Mouse (Mus musculus) CH12.LX (cell line): ENCODE data around the gene Hk1. TPM values are rescaled to one million over a fixed set of nuclear protein-coding genes. Genes with fewer than 3 reads are reported as not detected.

Source experiments
- DNase-seq: peaks from one replicate; pipeline ENCODE4 v3.0.0-alpha.2; 2013; ENCODE audit errors: extremely low read depth
- H3K27ac ChIP-seq: 2 replicates; pipeline ENCODE4 v1.5.1; 2012; ENCODE audit warnings: low read depth, mild to moderate bottlenecking, control low read depth, moderate library complexity; ENCODE audit not compliant: insufficient read depth
- H3K27me3 ChIP-seq: replicated peaks from 2 replicates; pipeline ENCODE3; 2012; ENCODE audit warnings: inconsistent platforms
- H3K36me3 ChIP-seq, 2 experiments: replicated peaks in 1 of 2; 2 replicates each; pipeline versions ENCODE3 to v1.6.1; 2012; ENCODE audit warnings: inconsistent platforms in 1 of 2, low read length in 1 of 2, mild to moderate bottlenecking in 1 of 2, mixed read lengths in 1 of 2, moderate library complexity in 1 of 2; ENCODE audit not compliant: control insufficient read depth in 1 of 2, insufficient read depth in 1 of 2
- H3K4me1 ChIP-seq, 2 experiments: 2 replicates each; pipeline ENCODE4 v1.6.1; 2012; ENCODE audit warnings: inconsistent platforms in 1 of 2, moderate library complexity in 1 of 2; ENCODE audit not compliant: insufficient read depth in 2 of 2, control insufficient read depth in 1 of 2
- H3K4me2 ChIP-seq: 2 replicates; pipeline ENCODE4 v1.6.1; 2012; ENCODE audit warnings: low read depth, mild to moderate bottlenecking, control low read depth; ENCODE audit not compliant: poor library complexity, insufficient read depth, severe bottlenecking
- H3K4me3 ChIP-seq, 3 experiments: fragments of 150-350 bp in 1 of 3; sonication (generic) in 1 of 3; replicated peaks in 1 of 3; 2 replicates each; pipeline versions ENCODE3 to v1.5.1; 2011 to 2012; ENCODE audit warnings: low read depth in 2 of 3, low read length in 2 of 3, mild to moderate bottlenecking in 2 of 3, moderate library complexity in 2 of 3, control low read depth in 1 of 3, improper control_type of control experiment in 1 of 3, inconsistent platforms in 1 of 3, mixed read lengths in 1 of 3; ENCODE audit not compliant: poor library complexity in 1 of 3
- H3K79me2 ChIP-seq: replicated peaks from 2 replicates; pipeline ENCODE4 v1.6.1; 2012; ENCODE audit warnings: mild to moderate bottlenecking, moderate library complexity; ENCODE audit not compliant: control insufficient read depth, poor library complexity, insufficient read depth, severe bottlenecking; ENCODE audit errors: extremely low read depth
- H3K9ac ChIP-seq: 2 replicates; pipeline ENCODE4 v1.6.1; 2012; ENCODE audit warnings: low read depth, mild to moderate bottlenecking, control low read depth, moderate library complexity; ENCODE audit not compliant: insufficient read depth
- H3K9me3 ChIP-seq: replicated peaks from 2 replicates; pipeline ENCODE3; 2012; ENCODE audit warnings: low read length, inconsistent platforms, mixed read lengths
- CHD1 ChIP-seq: IDR thresholded peaks from 2 replicates; pipeline ENCODE4 v1.6.1; 2012; ENCODE audit warnings: low read depth, low read length, improper control_type of control experiment, inconsistent platforms
- ELF1 ChIP-seq: IDR thresholded peaks from 2 replicates; pipeline ENCODE4 v1.6.1; 2014; ENCODE audit warnings: low read depth, mild to moderate bottlenecking, inconsistent platforms, low read length, improper control_type of control experiment
- EP300 ChIP-seq: IDR thresholded peaks from 2 replicates; pipeline ENCODE4 v1.6.1; 2011; ENCODE audit warnings: low read length, improper control_type of control experiment
- ETS1 ChIP-seq: conservative IDR thresholded peaks from 2 replicates; pipeline ENCODE4 v1.6.1; 2012; ENCODE audit warnings: low read depth, mild to moderate bottlenecking, inconsistent platforms, low read length, improper control_type of control experiment, moderate library complexity
- GABPA ChIP-seq: IDR thresholded peaks from 2 replicates; pipeline ENCODE4 v1.6.1; 2012; ENCODE audit warnings: low read depth, low read length, improper control_type of control experiment, inconsistent platforms; ENCODE audit not compliant: insufficient replicate concordance
- HCFC1 ChIP-seq: IDR thresholded peaks from 2 replicates; pipeline ENCODE4 v1.6.1; 2012; ENCODE audit warnings: low read depth, mild to moderate bottlenecking, inconsistent platforms, low read length, improper control_type of control experiment
- JUN ChIP-seq: IDR thresholded peaks from 2 replicates; pipeline ENCODE4 v1.6.1; 2011; ENCODE audit warnings: low read depth, mild to moderate bottlenecking, low read length, improper control_type of control experiment, moderate library complexity; ENCODE audit not compliant: insufficient read depth
- KAT2A ChIP-seq: IDR thresholded peaks from 2 replicates; pipeline ENCODE4 v1.6.1; 2012; ENCODE audit warnings: low read length, improper control_type of control experiment, inconsistent platforms; ENCODE audit not compliant: insufficient replicate concordance
- MAFK ChIP-seq: IDR thresholded peaks from 2 replicates; pipeline ENCODE4 v1.6.1; 2011; ENCODE audit warnings: low read length, improper control_type of control experiment; ENCODE audit not compliant: insufficient replicate concordance
- MEF2A ChIP-seq: IDR thresholded peaks from 2 replicates; pipeline ENCODE4 v1.6.1; 2014; ENCODE audit warnings: low read depth, mild to moderate bottlenecking, inconsistent platforms, low read length, improper control_type of control experiment, borderline replicate concordance
- MXI1 ChIP-seq: IDR thresholded peaks from 2 replicates; pipeline ENCODE4 v1.6.1; 2011; ENCODE audit warnings: mild to moderate bottlenecking, low read depth, low read length, improper control_type of control experiment
- MYC ChIP-seq: IDR thresholded peaks from 2 replicates; pipeline ENCODE4 v1.6.1; 2011; ENCODE audit warnings: low read depth, mild to moderate bottlenecking, improper control_type of control experiment, low read length
- NELFE ChIP-seq: IDR thresholded peaks from 2 replicates; pipeline ENCODE4 v1.6.1; 2011; ENCODE audit warnings: low read depth, low read length, improper control_type of control experiment
- RAD21 ChIP-seq: IDR thresholded peaks from 2 replicates; pipeline ENCODE4 v1.6.1; 2011; ENCODE audit warnings: low read depth, mild to moderate bottlenecking, low read length, improper control_type of control experiment, moderate library complexity
- SIN3A ChIP-seq: IDR thresholded peaks from 2 replicates; pipeline ENCODE4 v1.6.1; 2012; ENCODE audit warnings: low read length, improper control_type of control experiment, inconsistent platforms
- TBP ChIP-seq: conservative IDR thresholded peaks from 2 replicates; pipeline ENCODE4 v1.6.1; 2011; ENCODE audit warnings: low read depth, low read length, improper control_type of control experiment
- TCF12 ChIP-seq: IDR thresholded peaks from 2 replicates; pipeline ENCODE4 v1.6.1; 2014; ENCODE audit warnings: low read depth, mild to moderate bottlenecking, inconsistent platforms, low read length, improper control_type of control experiment
- ZC3H11A ChIP-seq: IDR thresholded peaks from 2 replicates; pipeline ENCODE4 v1.6.1; 2012; ENCODE audit warnings: low read depth, mild to moderate bottlenecking, inconsistent platforms, low read length, improper control_type of control experiment
- ZNF384 ChIP-seq: IDR thresholded peaks from 2 replicates; pipeline ENCODE4 v1.6.1; 2012; ENCODE audit warnings: low read depth, low read length, improper control_type of control experiment, inconsistent platforms
- dilution Hi-C: fragments of 300-500 bp; cut with MboI; formaldehyde crosslinking; loops from 2 replicates; pipeline ENCODE4 v1.14.3; 2020; ENCODE audit warnings: low sequenced_read_pairs; ENCODE audit not compliant: extremely low pct_unique_long_range_greater_than_20kb, extremely low pct_ligation_motif_present
- in situ Hi-C: fragments of 300-500 bp; cut with MboI; formaldehyde crosslinking; loops from 3 replicates; pipeline ENCODE4 v1.14.3; 2019; ENCODE audit warnings: low sequenced_read_pairs, low pct_ligation_motif_present, low pct_unique_long_range_greater_than_20kb, mixed read lengths
- polyA plus RNA-seq: library from polyadenylated mRNA; unstranded; fragments of >175 nt; gene quantifications from 2 replicates; pipeline ENCODE4 v1.2.1, GENCODE M21; 2012; ENCODE audit warnings: low read depth; ENCODE audit not compliant: insufficient read length
- total RNA-seq, 2 experiments: library from RNA; depleted of rRNA; stranded (reverse); fragments of 300-350 nt in 1 of 2; fragments of >200 nt in 1 of 2; gene quantifications; 2 replicates each; pipeline ENCODE4 v1.2.3; 2012 to 2014

Gene Hk1
- total and polyA plus RNA-seq, 3 experiments, result 9.3 to 30.1 (median 23.4) TPM

- peak; percentile 69 for TF ChIP-seq TCF12
- TF ChIP-seq MEF2A, result no peak
- TF ChIP-seq ZNF384, result no peak
- no peak for TF ChIP-seq HCFC1
- no peak for TF ChIP-seq KAT2A
Observed at GRCm38 (mm10) chr10:62339211-62340094, 40.3 kb downstream of the Hk1 start (continued).

- H3K4me1 ChIP-seq, result peaks cover 17 to 64% of the 10 kb centered on the region in 2 experiments
- H3K27me3 ChIP-seq, result no peaks in the 10 kb centered on the region
- H3K9ac ChIP-seq, result 0 out of 2 replicates have a peak overlapping the region, but pooled peaks have one; percentile 50
- H3K4me2 ChIP-seq, result peak overlapping the region; percentile 53
- H3K27ac ChIP-seq, result no peak overlapping the region
- H3K9me3 ChIP-seq, result no peaks in the 10 kb centered on the region
- H3K36me3 ChIP-seq, result peaks cover 0 to 9% of the 10 kb centered on the region in 2 experiments
- in situ Hi-C loops (no loop called here), dilution Hi-C loops (no loop called here)
- H3K4me3 ChIP-seq, result peak overlapping the region; percentile 78 to 98 (median 83)
- TF ChIP-seq MYC (no peak), JUN (no peak), NELFE (no peak), ETS1 (no peak), CHD1 (no peak), GABPA (no peak), TBP (no peak), SIN3A (no peak), ZC3H11A (no peak), ZNF384 (no peak), MXI1 (no peak), RAD21 (no peak), EP300 (no peak), MAFK (no peak), ELF1 (no peak), MEF2A (no peak)
- TF ChIP-seq, all 38 proteins: peak for 0
- no peak for DNase-seq
- H3K79me2 ChIP-seq, result no peaks in the 10 kb centered on the region
Observed at GRCm38 (mm10) chr10:62338626-62339025, 41.1 kb downstream of the Hk1 start.
